Mouse (Mus musculus): ENCODE results near the gene C87436.

The C87436 gene

DNA sequence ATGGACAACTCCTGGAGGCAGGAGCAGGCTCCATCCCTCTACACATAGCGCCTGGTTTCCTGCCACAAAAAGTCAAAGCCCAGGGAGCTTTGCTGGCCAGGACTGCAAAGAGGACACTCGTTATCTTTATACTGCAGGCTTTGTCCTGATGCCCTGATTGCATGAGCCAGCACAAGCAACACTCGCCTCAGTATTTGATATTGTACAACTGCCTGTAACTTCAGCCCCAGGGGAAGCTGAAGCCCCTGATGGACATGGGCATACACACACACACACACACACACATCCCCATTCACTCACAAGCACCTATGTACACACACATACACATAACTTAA lies 71.7 kb downstream of the C87436 start:
- DNase-seq (ENCODE audit: low spot score), result no peak

GRCm38 (mm10) chr6:86510979-86511378 lies 72.8 kb downstream of the C87436 start:
- no peak for DNase-seq (ENCODE audit: low spot score)

DNA sequence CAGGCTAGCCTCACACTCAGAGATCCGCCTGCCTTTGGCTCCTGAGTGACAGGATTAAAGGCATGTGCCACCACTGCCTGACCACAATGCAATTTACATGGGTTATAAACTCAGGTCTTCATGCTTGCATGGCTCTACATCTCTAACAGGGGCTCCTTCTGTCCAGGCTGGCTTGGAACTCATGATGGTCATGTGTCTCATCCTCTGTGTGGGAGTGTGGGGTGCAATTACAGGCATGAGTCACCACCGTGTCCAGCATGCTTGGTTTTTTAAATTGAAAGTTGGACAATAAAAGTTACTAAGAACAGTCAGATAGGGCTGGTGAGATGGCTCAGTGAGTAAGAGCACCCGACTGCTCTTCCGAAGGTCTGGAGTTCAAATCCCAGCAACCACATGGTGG lies 75.1 kb downstream of the C87436 start:
- DNase-seq (ENCODE audit: low spot score), result no peak

DNA sequence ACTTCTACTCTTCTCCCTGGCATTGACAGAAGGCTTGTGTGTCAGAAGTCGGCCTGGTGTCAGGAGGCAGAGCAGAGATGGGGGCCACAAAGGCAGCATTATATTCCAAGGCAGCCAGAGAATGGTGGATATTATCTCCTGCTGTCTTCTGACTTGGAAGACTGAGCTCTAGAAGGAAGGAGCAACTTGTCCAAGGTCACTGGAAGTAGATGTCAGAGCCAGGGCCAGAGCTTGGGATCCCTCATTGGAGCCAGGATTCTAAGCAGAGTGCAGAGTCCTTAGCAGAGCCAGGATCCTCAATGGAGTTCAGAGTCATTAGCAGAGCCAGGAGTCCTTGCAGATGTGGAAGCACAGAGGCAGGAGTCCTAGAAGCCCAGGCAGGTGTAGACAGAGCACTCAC lies 77.8 kb downstream of the C87436 start:
- no peak for DNase-seq (ENCODE audit: low spot score)

DNA sequence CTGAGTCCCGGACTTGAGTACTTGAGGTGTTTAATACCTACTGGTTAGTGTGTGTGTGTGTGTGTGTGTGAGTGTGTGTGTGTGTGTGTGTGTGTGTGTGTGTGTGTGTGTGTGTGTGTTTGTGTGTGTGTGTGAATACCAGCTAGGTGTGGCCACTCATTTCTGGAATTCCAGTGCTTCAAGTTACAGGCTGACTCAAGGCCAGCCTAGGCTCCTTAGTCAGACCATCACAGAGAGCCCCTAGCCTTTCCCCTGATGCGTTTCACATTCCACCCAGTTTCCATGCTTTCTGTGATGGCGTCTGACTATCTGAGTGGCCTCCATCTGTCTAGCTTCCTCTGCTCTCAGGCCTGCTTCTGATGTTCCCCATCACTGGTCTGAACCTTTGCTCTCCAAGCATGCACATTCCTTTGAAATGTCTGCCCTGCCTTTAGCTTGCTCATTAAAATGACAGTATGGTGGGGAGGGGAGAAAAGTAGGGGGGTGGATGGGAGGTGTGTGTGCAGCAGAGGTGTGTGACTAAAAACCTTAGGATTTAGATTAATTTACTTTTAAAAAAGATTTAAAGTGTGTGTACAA lies 81.7 kb downstream of the C87436 start:
- no peak for DNase-seq (ENCODE audit: low spot score)

DNA sequence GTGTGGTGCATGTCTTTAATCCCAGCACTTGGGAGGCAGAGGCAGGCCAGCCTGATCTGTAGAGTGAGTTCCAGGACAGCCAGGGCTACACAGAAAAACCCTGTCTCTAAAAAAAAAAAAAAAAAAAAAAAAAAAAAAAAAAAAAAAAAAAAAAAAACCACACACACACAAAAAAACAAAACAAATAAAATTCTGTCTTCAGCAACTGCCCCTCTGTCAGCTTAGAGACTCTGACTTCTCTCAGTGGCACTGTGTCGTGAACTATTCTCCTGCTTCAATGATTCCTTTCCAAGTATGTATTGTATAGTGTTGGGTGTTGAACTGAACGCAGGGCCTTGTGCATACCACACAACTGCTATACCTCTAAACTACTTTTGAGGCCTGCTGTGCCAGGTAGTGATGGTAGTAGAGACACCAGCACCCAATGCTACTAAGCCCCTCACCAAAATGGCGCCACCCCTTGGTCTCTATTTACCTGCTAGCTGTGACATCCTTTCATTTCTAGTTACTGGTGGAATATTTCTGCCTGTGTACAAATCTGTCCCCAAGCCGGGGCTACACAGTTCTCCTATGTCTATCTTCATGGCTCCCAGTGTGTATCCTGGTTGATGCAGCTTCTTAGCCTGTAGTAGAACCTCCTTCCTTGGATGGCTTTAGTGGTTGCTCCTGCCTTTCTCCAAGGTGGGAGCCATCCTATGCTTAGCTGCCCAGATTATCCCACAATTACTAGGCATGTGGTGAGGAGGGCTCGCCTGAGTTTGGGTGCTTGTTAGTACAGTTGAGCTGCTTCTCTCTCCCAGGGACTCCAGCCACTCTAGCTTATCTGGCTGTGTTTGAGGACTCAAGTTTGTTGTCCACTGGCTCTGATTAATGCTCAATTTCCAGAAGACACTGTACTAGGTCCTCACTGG lies 84.1 kb downstream of the C87436 start:
- no peak for DNase-seq (ENCODE audit: low spot score)

All from lung, postnatal 25 days (tissue).